Mouse (Mus musculus): ENCODE data around the gene Oscar.

The Oscar gene

GRCm38 (mm10) chr7:3616057-3616388 is at the start of gene Oscar:
Gene Oscar (minus strand): TSS chr7:3616157.
- no peak for DNase-seq

- DNase-seq = peak; percentile 98
These were observed 49.5 kb upstream of the Oscar start, which contains the start of gene Leng1 for GRCm38 (mm10) chr7:3665215-3666114. Gene Leng1 (minus strand): TSS chr7:3665840.

GRCm38 (mm10) chr7:3664524-3665214 is 48.7 kb upstream of the Oscar start:
- DNase-seq = no peak

GRCm38 (mm10) chr7:3658578-3658977 is 42.6 kb upstream of the Oscar start:
- DNase-seq = no peak

GRCm38 (mm10) chr7:3656966-3657365 is 41.0 kb upstream of the Oscar start:
- DNase-seq = no peak

- DNase-seq = no peak
These were observed 30.7 kb upstream of the Oscar start for GRCm38 (mm10) chr7:3646641-3647040.

GRCm38 (mm10) chr7:3646188-3646587 is 30.2 kb upstream of the Oscar start:
- no peak for DNase-seq

GRCm38 (mm10) chr7:3645488-3646025 is 29.6 kb upstream of the Oscar start:
- DNase-seq = no peak

- DNase-seq = peak; percentile 100
These were observed 28.9 kb upstream of the Oscar start, which contains the start of gene Cnot3 for GRCm38 (mm10) chr7:3644672-3645487. Gene Cnot3 (plus strand): TSS chr7:3645268.

GRCm38 (mm10) chr7:3644348-3644671 is 28.4 kb upstream of the Oscar start:
- DNase-seq = no peak

GRCm38 (mm10) chr7:3643843-3644242 is 27.9 kb upstream of the Oscar start:
- DNase-seq = no peak

GRCm38 (mm10) chr7:3643412-3643811 is 27.5 kb upstream of the Oscar start:
- no peak for DNase-seq

- DNase-seq = no peak
These were observed 14.5 kb upstream of the Oscar start for GRCm38 (mm10) chr7:3630478-3630815.

GRCm38 (mm10) chr7:3629543-3630477 is 13.9 kb upstream of the Oscar start, which contains the start of the genes Tfpt and Prpf31:
Gene Tfpt (minus strand): TSS chr7:3629929.
Gene Prpf31 (plus strand): TSS chr7:3629985.
- DNase-seq = peak; percentile 94

- DNase-seq = no peak
These were observed 13.1 kb upstream of the Oscar start for GRCm38 (mm10) chr7:3629030-3629429.

GRCm38 (mm10) chr7:3617242-3617995 is 1.5 kb upstream of the Oscar start, which contains the start of gene Ndufa3:
Gene Ndufa3 (plus strand): TSS chr7:3617373.
- peak; percentile 92 for DNase-seq

GRCm38 (mm10) chr7:3616389-3617241 is 658 bp upstream of the Oscar start:
- DNase-seq = no peak

- no peak for DNase-seq
These were observed 1.9 kb downstream of the Oscar start for GRCm38 (mm10) chr7:3614021-3614420.

- DNase-seq = no peak
These were observed 5.0 kb downstream of the Oscar start for GRCm38 (mm10) chr7:3611006-3611405.

GRCm38 (mm10) chr7:3610437-3610836 is 5.5 kb downstream of the Oscar start:
- no peak for DNase-seq
